ENCODE assay signal across 8 mouse cellular contexts in genomic region chr8:110847645-110848495, GRCm38 (mm10). TPM values are rescaled to one million over a fixed set of nuclear protein-coding genes. Genes with fewer than 3 reads are reported as not detected.
DNase-seq lines count a peak whose midpoint lies in the region; ATAC-seq lines count a peak whose summit lies in the region.

No protein-coding gene starts in this region.

- ATAC-seq in lung, embryonic 15.5 days (ENCODE audit: borderline replicate concordance, extremely low read depth, low FRiP score, low TSS enrichment): no peak
- no peak for ATAC-seq in forebrain, embryonic 12.5 days (ENCODE audit: low FRiP score)
- no peak for ATAC-seq in liver, embryonic 12.5 days
- ATAC-seq in stomach, embryonic 15.5 days (ENCODE audit: insufficient read depth, low FRiP score, low read depth): no peak

- H3K4me2 ChIP-seq in lung, embryonic 15.5 days: peak overlapping the region; percentile 73
- peak overlapping the region; percentile 73 for H3K4me2 ChIP-seq in forebrain, embryonic 12.5 days
- peak overlapping the region; percentile 85 for H3K4me2 ChIP-seq in liver, embryonic 12.5 days
- H3K4me2 ChIP-seq in stomach, embryonic 15.5 days: peak overlapping the region; percentile 73

- H3K9me3 ChIP-seq in lung, embryonic 15.5 days: no peaks in the 10 kb centered on the region
- no peaks in the 10 kb centered on the region for H3K9me3 ChIP-seq in forebrain, embryonic 12.5 days
- H3K9me3 ChIP-seq in liver, embryonic 12.5 days (replicated peaks): no peaks in the 10 kb centered on the region
- no peaks in the 10 kb centered on the region for H3K9me3 ChIP-seq in stomach, embryonic 15.5 days

- peak overlapping the region; percentile 77 for H3K9ac ChIP-seq in lung, embryonic 15.5 days
- peak overlapping the region; percentile 78 for H3K9ac ChIP-seq in forebrain, embryonic 12.5 days
- H3K9ac ChIP-seq in liver, embryonic 12.5 days: peak overlapping the region; percentile 91
- H3K9ac ChIP-seq in stomach, embryonic 15.5 days: peak overlapping the region; percentile 53; the same call in 1 of the 2 replicates

- H3K27ac ChIP-seq in lung, embryonic 15.5 days: 0 out of 2 replicates have a peak overlapping the region, but pooled peaks have one; percentile 84
- no peak overlapping the region for H3K27ac ChIP-seq in forebrain, embryonic 12.5 days
- H3K27ac ChIP-seq in liver, embryonic 12.5 days: peak overlapping the region; percentile 83; the same call in 1 of the 2 replicates
- 0 out of 2 replicates have a peak overlapping the region, but pooled peaks have one; percentile 86 for H3K27ac ChIP-seq in stomach, embryonic 15.5 days

- H3K4me3 ChIP-seq in lung, embryonic 15.5 days: peak overlapping the region; percentile 64
- H3K4me3 ChIP-seq in forebrain, embryonic 12.5 days (replicated peaks): peak overlapping the region; percentile 87
- peak overlapping the region; percentile 93 for H3K4me3 ChIP-seq in liver, embryonic 12.5 days
- H3K4me3 ChIP-seq in stomach, embryonic 15.5 days (replicated peaks): peak overlapping the region; percentile 78

- no peaks in the 10 kb centered on the region for H3K27me3 ChIP-seq in lung, embryonic 15.5 days
- no peaks in the 10 kb centered on the region for H3K27me3 ChIP-seq in forebrain, embryonic 12.5 days
- H3K27me3 ChIP-seq in liver, embryonic 12.5 days (replicated peaks): no peaks in the 10 kb centered on the region
- H3K27me3 ChIP-seq in stomach, embryonic 15.5 days (replicated peaks): no peaks in the 10 kb centered on the region

- no peak for DNase-seq in lung, postnatal 14 days
- DNase-seq in right cerebral cortex, postnatal 25 days: no peak
- no peak for DNase-seq in urinary bladder, postnatal 25 days (ENCODE audit: low spot score)
- DNase-seq in layer of hippocampus, postnatal 36 days: no peak

- peaks cover 50% of the 10 kb centered on the region for H3K36me3 ChIP-seq in lung, embryonic 15.5 days
- peaks cover 52% of the 10 kb centered on the region for H3K36me3 ChIP-seq in forebrain, embryonic 12.5 days (replicated peaks)
- peaks cover 55% of the 10 kb centered on the region for H3K36me3 ChIP-seq in liver, embryonic 12.5 days
- H3K36me3 ChIP-seq in stomach, embryonic 15.5 days: peaks cover 29% of the 10 kb centered on the region

- 45% methylated on average over 14 of the region's 14 CpGs for WGBS in lung, embryonic 15.5 days
- 62% methylated on average over 14 of the region's 14 CpGs for WGBS in forebrain, embryonic 12.5 days
- 44% methylated on average over 14 of the region's 14 CpGs for WGBS in liver, embryonic 12.5 days (ENCODE audit: insufficient replicate concordance)
- 55% methylated on average over 14 of the region's 14 CpGs for WGBS in stomach, embryonic 15.5 days

- peaks cover 28% of the 10 kb centered on the region for H3K4me1 ChIP-seq in lung, embryonic 15.5 days
- H3K4me1 ChIP-seq in forebrain, embryonic 12.5 days: peaks cover 19% of the 10 kb centered on the region
- H3K4me1 ChIP-seq in liver, embryonic 12.5 days: peaks cover 38% of the 10 kb centered on the region
- H3K4me1 ChIP-seq in stomach, embryonic 15.5 days: peaks cover 12% of the 10 kb centered on the region

RNA-seq across cellular contexts. Expression of gene Sf3b3, which starts 1.3 kb away (rescaled TPM):
- 141 and 146 TPM in 2 replicates for polyA plus RNA-seq in lung, embryonic 15.5 days (2015; fragmentation: Nextera tagmentation; extraction: Ambion mirVana)
- polyA plus RNA-seq in forebrain, embryonic 12.5 days (2016; fragmentation: Nextera tagmentation; extraction: Ambion mirVana): 187 and 189 TPM in 2 replicates
- 127 TPM in 2 replicates for polyA plus RNA-seq in liver, embryonic 12.5 days (2016; fragmentation: Nextera tagmentation; extraction: Ambion mirVana)
- polyA plus RNA-seq in stomach, embryonic 15.5 days (2015; fragmentation: Nextera tagmentation; extraction: Ambion mirVana): 122 and 127 TPM in 2 replicates
- 10 to 100 TPM; 73.1 to 76.9 TPM for total RNA-seq in layer of hippocampus, postnatal 36 days (2021)

RNA-seq across cellular contexts. Expression of gene Cog4, which starts 1.5 kb away (rescaled TPM):
- polyA plus RNA-seq in lung, embryonic 15.5 days (2015; fragmentation: Nextera tagmentation; extraction: Ambion mirVana): 68.4 and 74.3 TPM in 2 replicates
- 64.5 and 73.6 TPM in 2 replicates for polyA plus RNA-seq in forebrain, embryonic 12.5 days (2016; fragmentation: Nextera tagmentation; extraction: Ambion mirVana)
- 43.1 and 45.1 TPM in 2 replicates for polyA plus RNA-seq in liver, embryonic 12.5 days (2016; fragmentation: Nextera tagmentation; extraction: Ambion mirVana)
- 65.0 and 73.1 TPM in 2 replicates for polyA plus RNA-seq in stomach, embryonic 15.5 days (2015; fragmentation: Nextera tagmentation; extraction: Ambion mirVana)
- 10 to 100 TPM; 58.6 to 67.6 TPM for total RNA-seq in layer of hippocampus, postnatal 36 days (2021)

RNA-seq across cellular contexts. Expression of gene Il34, which starts 42.1 kb away (rescaled TPM):
- polyA plus RNA-seq in lung, embryonic 15.5 days (2015; fragmentation: Nextera tagmentation; extraction: Ambion mirVana): 4.1 and 4.5 TPM in 2 replicates
- 0.26 and 0.63 TPM in 2 replicates for polyA plus RNA-seq in forebrain, embryonic 12.5 days (2016; fragmentation: Nextera tagmentation; extraction: Ambion mirVana)
- not detected in 2 replicates for polyA plus RNA-seq in liver, embryonic 12.5 days (2016; fragmentation: Nextera tagmentation; extraction: Ambion mirVana)
- 3.2 and 3.4 TPM in 2 replicates for polyA plus RNA-seq in stomach, embryonic 15.5 days (2015; fragmentation: Nextera tagmentation; extraction: Ambion mirVana)
- 10 to 100 TPM; 76.7 to 81.1 TPM for total RNA-seq in layer of hippocampus, postnatal 36 days (2021)

RNA-seq across cellular contexts. Expression of gene Fuk, which starts 54.4 kb away (rescaled TPM):
- 10.8 and 11.4 TPM in 2 replicates for polyA plus RNA-seq in lung, embryonic 15.5 days (2015; fragmentation: Nextera tagmentation; extraction: Ambion mirVana)
- polyA plus RNA-seq in forebrain, embryonic 12.5 days (2016; fragmentation: Nextera tagmentation; extraction: Ambion mirVana): 13.2 and 14.4 TPM in 2 replicates
- 5.1 and 5.7 TPM in 2 replicates for polyA plus RNA-seq in liver, embryonic 12.5 days (2016; fragmentation: Nextera tagmentation; extraction: Ambion mirVana)
- polyA plus RNA-seq in stomach, embryonic 15.5 days (2015; fragmentation: Nextera tagmentation; extraction: Ambion mirVana): 10.6 and 11.4 TPM in 2 replicates
- 10 to 100 TPM; 20.8 to 24.0 TPM for total RNA-seq in layer of hippocampus, postnatal 36 days (2021)
